Mouse (Mus musculus) hindbrain, embryonic 12.5 days (tissue): ENCODE results near the gene Gab1. TPM values are rescaled to one million over a fixed set of nuclear protein-coding genes. Genes with fewer than 3 reads are reported as not detected.

Source experiments
- ATAC-seq: fragments of 200-750 bp; cut with Nextera tagmentation; 2 replicates; pipeline ENCODE4 v1.8.0; 2017; ENCODE audit warnings: moderate TSS enrichment; ENCODE audit not compliant: low FRiP score
- H3K27ac ChIP-seq: fragments of 300-500 bp; sonication (generic); 2 replicates; pipeline ENCODE4 v1.5.1; 2016; ENCODE audit warnings: mild to moderate bottlenecking
- H3K27me3 ChIP-seq: fragments of 300-500 bp; sonication (generic); 2 replicates; pipeline ENCODE4 v1.6.1; 2016; ENCODE audit warnings: mild to moderate bottlenecking
- H3K36me3 ChIP-seq: fragments of 300-500 bp; sonication (generic); 2 replicates; pipeline ENCODE4 v1.6.1; 2016; ENCODE audit warnings: mild to moderate bottlenecking
- H3K4me1 ChIP-seq: fragments of 300-500 bp; sonication (generic); 2 replicates; pipeline ENCODE4 v1.6.1; 2016
- H3K4me2 ChIP-seq: fragments of 300-500 bp; sonication (generic); replicated peaks from 2 replicates; pipeline ENCODE4 v1.6.1; 2016; ENCODE audit warnings: mild to moderate bottlenecking
- H3K4me3 ChIP-seq: fragments of 300-500 bp; sonication (generic); 2 replicates; pipeline ENCODE4 v1.5.1; 2016; ENCODE audit warnings: mild to moderate bottlenecking
- H3K9ac ChIP-seq: fragments of 300-500 bp; sonication (generic); 2 replicates; pipeline ENCODE4 v1.6.1; 2016; ENCODE audit warnings: mild to moderate bottlenecking, moderate library complexity
- H3K9me3 ChIP-seq: fragments of 300-500 bp; sonication (generic); replicated peaks from 2 replicates; pipeline ENCODE4 v1.6.1; 2016; ENCODE audit warnings: mild to moderate bottlenecking
- WGBS: fragments of 180-500 bp; shearing (Covaris S2); methylation state at CpG from one replicate; pipeline ENCODE4 v1.1.7; 2016; 5-methylcytosine and 5-hydroxymethylcytosine counted together
- polyA plus RNA-seq: library from polyadenylated mRNA; unstranded; fragments of >200 nt; fragmentation: Nextera tagmentation; extraction: Ambion mirVana; gene quantifications from 2 replicates; pipeline ENCODE4 v1.2.1, GENCODE M21; 2016

The Gab1 gene
- polyA plus RNA-seq, 1 experiment from 2014 or later: 21.3 TPM

GRCm38 (mm10) chr8:80869881-80870328 lies 10.4 kb downstream of the Gab1 start:
- Histone ChIP-seq H3K4me3 (no peak overlapping the region), H3K27me3 (no peaks in the 10 kb centered on the region), H3K4me2 (no peak overlapping the region), H3K27ac (peak overlapping the region; percentile 58), H3K4me1 (peaks cover 42% of the 10 kb centered on the region), H3K9me3 (no peaks in the 10 kb centered on the region), H3K9ac (no peak overlapping the region), H3K36me3 (no peaks in the 10 kb centered on the region)
- 61% methylated on average over 11 of the region's 11 CpGs for WGBS
- peak; percentile 49; the same call in 1 of the 2 replicates for ATAC-seq

- Histone ChIP-seq H3K27ac (peak overlapping the region; percentile 58; the same call in 1 of the 2 replicates), H3K4me2 (no peak overlapping the region), H3K4me1 (peaks cover 37% of the 10 kb centered on the region), H3K9me3 (no peaks in the 10 kb centered on the region), H3K36me3 (no peaks in the 10 kb centered on the region), H3K4me3 (no peak overlapping the region), H3K27me3 (no peaks in the 10 kb centered on the region), H3K9ac (no peak overlapping the region)
- WGBS: 78% methylated on average over 11 of the region's 11 CpGs
- ATAC-seq: no peak
These were observed 11.5 kb downstream of the Gab1 start for GRCm38 (mm10) chr8:80868801-80869323.

- H3K9ac ChIP-seq: no peak overlapping the region
- H3K36me3 ChIP-seq: no peaks in the 10 kb centered on the region
- no peaks in the 10 kb centered on the region for H3K9me3 ChIP-seq
- H3K4me3 ChIP-seq: no peak overlapping the region
- peaks cover 41% of the 10 kb centered on the region for H3K4me1 ChIP-seq
- no peak overlapping the region for H3K4me2 ChIP-seq
- no peak for ATAC-seq
- H3K27ac ChIP-seq: no peak overlapping the region
- WGBS: 80% methylated on average over 12 of the region's 12 CpGs
- no peaks in the 10 kb centered on the region for H3K27me3 ChIP-seq
These were observed 12.2 kb downstream of the Gab1 start for GRCm38 (mm10) chr8:80868006-80868702.

GRCm38 (mm10) chr8:80867598-80867997 lies 12.7 kb downstream of the Gab1 start:
- no peak for ATAC-seq
- H3K4me2 ChIP-seq: no peak overlapping the region
- no peaks in the 10 kb centered on the region for H3K36me3 ChIP-seq
- no peaks in the 10 kb centered on the region for H3K9me3 ChIP-seq
- H3K4me3 ChIP-seq: no peak overlapping the region
- WGBS: 87% methylated on average over 3 of the region's 3 CpGs
- H3K27me3 ChIP-seq: no peaks in the 10 kb centered on the region
- no peak overlapping the region for H3K27ac ChIP-seq
- H3K9ac ChIP-seq: no peak overlapping the region
- peaks cover 38% of the 10 kb centered on the region for H3K4me1 ChIP-seq

- Histone ChIP-seq H3K36me3 (no peaks in the 10 kb centered on the region), H3K4me2 (no peak overlapping the region), H3K4me3 (no peak overlapping the region), H3K9me3 (no peaks in the 10 kb centered on the region), H3K9ac (no peak overlapping the region), H3K27ac (no peak overlapping the region), H3K27me3 (no peaks in the 10 kb centered on the region), H3K4me1 (peaks cover 25% of the 10 kb centered on the region)
- ATAC-seq: no peak
- WGBS: 66% methylated on average over 8 of the region's 8 CpGs
These were observed 15.0 kb downstream of the Gab1 start for GRCm38 (mm10) chr8:80865181-80865784.

- no peak overlapping the region for H3K27ac ChIP-seq
- H3K4me3 ChIP-seq: no peak overlapping the region
- WGBS: 83% methylated on average over 5 of the region's 5 CpGs
- no peak overlapping the region for H3K9ac ChIP-seq
- no peaks in the 10 kb centered on the region for H3K27me3 ChIP-seq
- peaks cover 11% of the 10 kb centered on the region; the same call in 1 of the 2 replicates for H3K4me1 ChIP-seq
- H3K9me3 ChIP-seq: no peaks in the 10 kb centered on the region
- no peak overlapping the region for H3K4me2 ChIP-seq
- H3K36me3 ChIP-seq: no peaks in the 10 kb centered on the region
- ATAC-seq: no peak
These were observed 16.9 kb downstream of the Gab1 start for GRCm38 (mm10) chr8:80863393-80863792.

- no peaks in the 10 kb centered on the region for H3K27me3 ChIP-seq
- H3K4me2 ChIP-seq: no peak overlapping the region
- H3K4me3 ChIP-seq: no peak overlapping the region
- no peaks in the 10 kb centered on the region for H3K36me3 ChIP-seq
- ATAC-seq: no peak
- no peak overlapping the region for H3K27ac ChIP-seq
- H3K9me3 ChIP-seq: no peaks in the 10 kb centered on the region
- 97% methylated on average over 26 of the region's 26 CpGs for WGBS
- no peak overlapping the region for H3K9ac ChIP-seq
- H3K4me1 ChIP-seq: peaks cover 9% of the 10 kb centered on the region
These were observed 21.0 kb downstream of the Gab1 start for GRCm38 (mm10) chr8:80859180-80859775.

GRCm38 (mm10) chr8:80857851-80858367 lies 22.4 kb downstream of the Gab1 start:
- WGBS: 92% methylated on average over 12 of the region's 12 CpGs
- no peaks in the 10 kb centered on the region for H3K27me3 ChIP-seq
- no peak overlapping the region for H3K9ac ChIP-seq
- H3K36me3 ChIP-seq: no peaks in the 10 kb centered on the region
- no peaks in the 10 kb centered on the region for H3K9me3 ChIP-seq
- no peak overlapping the region for H3K4me2 ChIP-seq
- no peak for ATAC-seq
- no peak overlapping the region for H3K27ac ChIP-seq
- H3K4me1 ChIP-seq: peaks cover 14% of the 10 kb centered on the region
- H3K4me3 ChIP-seq: no peak overlapping the region

- Histone ChIP-seq H3K4me3 (no peak overlapping the region), H3K27me3 (no peaks in the 10 kb centered on the region), H3K9me3 (no peaks in the 10 kb centered on the region), H3K4me1 (peaks cover 20% of the 10 kb centered on the region), H3K27ac (no peak overlapping the region), H3K9ac (no peak overlapping the region), H3K36me3 (no peaks in the 10 kb centered on the region), H3K4me2 (no peak overlapping the region)
- 69% methylated on average over 3 of the region's 3 CpGs for WGBS
- no peak for ATAC-seq
These were observed 23.2 kb downstream of the Gab1 start for GRCm38 (mm10) chr8:80857128-80857527.

- peak; percentile 58; the same call in 1 of the 2 replicates for ATAC-seq
- H3K9me3 ChIP-seq: no peaks in the 10 kb centered on the region
- H3K4me1 ChIP-seq: peaks cover 20% of the 10 kb centered on the region
- H3K4me3 ChIP-seq: no peak overlapping the region
- no peak overlapping the region for H3K4me2 ChIP-seq
- 72% methylated on average over 6 of the region's 6 CpGs for WGBS
- H3K27me3 ChIP-seq: no peaks in the 10 kb centered on the region
- H3K27ac ChIP-seq: no peak overlapping the region
- no peak overlapping the region for H3K9ac ChIP-seq
- H3K36me3 ChIP-seq: no peaks in the 10 kb centered on the region
These were observed 23.7 kb downstream of the Gab1 start for GRCm38 (mm10) chr8:80856606-80857005.

GRCm38 (mm10) chr8:80853622-80854021 lies 26.7 kb downstream of the Gab1 start:
- no peak for ATAC-seq
- Histone ChIP-seq H3K9me3 (no peaks in the 10 kb centered on the region), H3K27ac (no peak overlapping the region), H3K4me1 (peaks cover 22% of the 10 kb centered on the region), H3K4me2 (no peak overlapping the region), H3K4me3 (no peak overlapping the region), H3K36me3 (no peaks in the 10 kb centered on the region), H3K27me3 (no peaks in the 10 kb centered on the region), H3K9ac (no peak overlapping the region)
- 85% methylated on average over 13 of the region's 13 CpGs for WGBS

- H3K27ac ChIP-seq: no peak overlapping the region
- no peak for ATAC-seq
- no peak overlapping the region for H3K4me3 ChIP-seq
- no peaks in the 10 kb centered on the region for H3K9me3 ChIP-seq
- peaks cover 23% of the 10 kb centered on the region for H3K4me1 ChIP-seq
- H3K9ac ChIP-seq: no peak overlapping the region
- H3K36me3 ChIP-seq: no peaks in the 10 kb centered on the region
- WGBS: 77% methylated on average over 6 of the region's 6 CpGs
- no peaks in the 10 kb centered on the region for H3K27me3 ChIP-seq
- no peak overlapping the region for H3K4me2 ChIP-seq
These were observed 27.1 kb downstream of the Gab1 start for GRCm38 (mm10) chr8:80853208-80853607.
